Mouse (Mus musculus): Measurements from ENCODE around the gene Iscu. TPM values are rescaled to one million over a fixed set of nuclear protein-coding genes. Genes with fewer than 3 reads are reported as not detected.

The Iscu gene
- polyA plus RNA-seq, 1 experiment from 2014 or later = 101 TPM

Other genes with a start within 250 kb of the Iscu start
- 1.8 and 1.9 TPM in 2 replicates for gene Cmklr1, start 122.3 kb upstream of the Iscu start, polyA plus RNA-seq (2014; fragmentation: Nextera tagmentation; extraction: Ambion mirVana)
- not detected in 2 replicates for gene 1700069L16Rik, start 48.0 kb upstream of the Iscu start, polyA plus RNA-seq (2014; fragmentation: Nextera tagmentation; extraction: Ambion mirVana)
- gene Ficd, start 36.9 kb upstream of the Iscu start, polyA plus RNA-seq (2014; fragmentation: Nextera tagmentation; extraction: Ambion mirVana) = 3.7 and 4.7 TPM in 2 replicates
- gene Sart3, start 238 bp upstream of the Iscu start, polyA plus RNA-seq (2014; fragmentation: Nextera tagmentation; extraction: Ambion mirVana) = 59.4 and 59.9 TPM in 2 replicates
- gene Tmem119, start 27.8 kb downstream of the Iscu start, polyA plus RNA-seq (2014; fragmentation: Nextera tagmentation; extraction: Ambion mirVana) = 29.3 and 36.5 TPM in 2 replicates
- gene Selplg, start 59.9 kb downstream of the Iscu start, polyA plus RNA-seq (2014; fragmentation: Nextera tagmentation; extraction: Ambion mirVana) = 1.7 and 2.8 TPM in 2 replicates
- gene Coro1c, start 136.0 kb downstream of the Iscu start, polyA plus RNA-seq (2014; fragmentation: Nextera tagmentation; extraction: Ambion mirVana) = 256 and 297 TPM in 2 replicates
- 23.9 and 24.5 TPM in 2 replicates for gene Ssh1, start 221.1 kb downstream of the Iscu start, polyA plus RNA-seq (2014; fragmentation: Nextera tagmentation; extraction: Ambion mirVana)
- gene Dao, start 231.0 kb downstream of the Iscu start, polyA plus RNA-seq (2014; fragmentation: Nextera tagmentation; extraction: Ambion mirVana) = not detected in 2 replicates

Data from neural tube, embryonic 11.5 days (tissue).